8 mouse cellular contexts compared by ENCODE assay signal in the genomic region with DNA sequence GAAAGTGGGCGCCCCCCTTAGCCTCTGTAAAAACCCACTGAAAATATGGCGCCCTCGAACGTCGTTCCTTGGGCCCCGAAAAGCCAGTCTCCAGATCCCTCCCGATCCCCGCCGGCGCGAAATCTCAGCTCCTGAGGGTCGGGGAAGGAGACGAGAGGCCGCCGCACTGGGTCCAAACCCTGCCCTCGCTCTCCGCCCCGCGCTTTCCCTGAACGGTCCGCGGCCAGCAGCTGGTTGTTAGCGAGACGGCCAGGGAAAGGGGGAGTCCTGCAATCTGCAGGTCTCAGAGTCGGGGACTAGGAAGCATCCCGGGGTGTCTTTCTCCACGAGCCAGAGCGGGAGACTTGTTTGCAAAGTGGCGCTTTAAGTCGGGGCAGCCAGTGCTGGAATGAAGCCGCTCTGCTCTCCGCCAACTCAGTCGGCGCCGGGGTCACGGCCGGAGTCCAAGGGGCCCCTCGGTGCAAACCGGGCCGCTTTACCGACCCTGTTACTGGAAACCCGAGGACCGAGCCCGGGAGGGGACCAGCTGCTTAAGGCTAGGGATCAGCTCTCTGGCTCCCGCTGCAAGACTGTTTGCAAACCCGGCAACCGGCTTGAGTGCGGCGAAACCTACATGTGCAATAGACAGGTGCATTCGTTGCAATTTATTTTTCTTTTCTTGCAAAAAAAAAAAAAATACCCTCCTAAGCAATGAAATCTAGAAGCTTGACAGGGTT.
A peak's percentile ranks its signal among the peaks of the same experiment; 100 is the strongest.
DNase-seq lines count a peak whose midpoint lies in the region; ATAC-seq and TF ChIP-seq lines count a peak whose summit lies in the region.

No protein-coding gene starts in this region.

- peak overlapping the region; percentile 97 for H3K4me2 ChIP-seq in limb, embryonic 14.5 days (replicated peaks; ENCODE audit: low read depth, low read length, severe bottlenecking)
- H3K4me2 ChIP-seq in neural tube, embryonic 11.5 days (ENCODE audit: low read depth) = peak overlapping the region; percentile 100

- H3K9ac ChIP-seq in heart, adult 2 months (ENCODE audit: low read depth, low read length) = peak overlapping the region; percentile 49
- peak overlapping the region; percentile 86 for H3K9ac ChIP-seq in limb, embryonic 14.5 days (ENCODE audit: low read depth, low read length, severe bottlenecking)
- H3K9ac ChIP-seq in neural tube, embryonic 11.5 days (ENCODE audit: low read length) = peak overlapping the region; percentile 86

- no peak for TF ChIP-seq EP300 in heart, adult 2 months (IDR thresholded peaks at IDR 0.05; ENCODE audit: insufficient read depth, low read depth, low read length)

- no peak for ATAC-seq in megakaryocyte, adult 5-6 weeks (ENCODE audit: poor library complexity, severe bottlenecking)
- ATAC-seq in limb, embryonic 14.5 days (ENCODE audit: low FRiP score, low read depth) = peak; percentile 46
- no peak for ATAC-seq in neural tube, embryonic 11.5 days (ENCODE audit: insufficient read depth, low FRiP score, low TSS enrichment)

- no peak for TF ChIP-seq POLR2A in heart, adult 2 months (IDR thresholded peaks at IDR 0.05; ENCODE audit: insufficient read depth, low read depth, low read length)
- TF ChIP-seq POLR2A in kidney, adult 2 months (IDR thresholded peaks at IDR 0.05; ENCODE audit: low read depth, low read length) = no peak
- TF ChIP-seq POLR2A in limb, embryonic 14.5 days (IDR thresholded peaks at IDR 0.05; ENCODE audit: borderline replicate concordance, extremely low read depth, insufficient read depth, insufficient read length) = no peak

- H3K36me3 ChIP-seq in megakaryocyte, embryonic 14.5 days (replicated peaks; ENCODE audit: low read length) = no peaks in the 10 kb centered on the region
- H3K36me3 ChIP-seq in heart, adult 2 months (ENCODE audit: control insufficient read depth, insufficient read depth, low read length) = no peaks in the 10 kb centered on the region
- H3K36me3 ChIP-seq in kidney, adult 2 months (ENCODE audit: control insufficient read depth, insufficient read depth, low read length) = no peaks in the 10 kb centered on the region
- no peaks in the 10 kb centered on the region for H3K36me3 ChIP-seq in limb, embryonic 14.5 days (ENCODE audit: control insufficient read depth, insufficient read depth, low read length)
- H3K36me3 ChIP-seq in neural tube, embryonic 11.5 days (ENCODE audit: control insufficient read depth, insufficient read depth, low read length) = no peaks in the 10 kb centered on the region

- no peak for TF ChIP-seq CTCF in heart, adult 2 months (IDR thresholded peaks at IDR 0.05)
- TF ChIP-seq CTCF in kidney, adult 2 months (conservative IDR thresholded peaks at IDR 0.05; ENCODE audit: insufficient read depth, insufficient read length, low read depth, low read length) = no peak

- peak overlapping the region; percentile 93 for H3K4me3 ChIP-seq in megakaryocyte, embryonic 14.5 days (replicated peaks)
- H3K4me3 ChIP-seq in heart, adult 2 months = peak overlapping the region; percentile 80
- H3K4me3 ChIP-seq in kidney, adult 2 months (ENCODE audit: insufficient read depth, low read depth, low read length) = peak overlapping the region; percentile 88
- H3K4me3 ChIP-seq in limb, embryonic 14.5 days (replicated peaks; ENCODE audit: low read length) = peak overlapping the region; percentile 82
- peak overlapping the region; percentile 79 for H3K4me3 ChIP-seq in neural tube, embryonic 11.5 days (ENCODE audit: low read depth, low read length)

- no peaks in the 10 kb centered on the region for H3K79me2 ChIP-seq in heart, adult 2 months (replicated peaks; ENCODE audit: control insufficient read depth, insufficient read depth, low read length)

- peak overlapping the region; percentile 76 for H3K27ac ChIP-seq in heart, adult 2 months
- peak overlapping the region; percentile 73 for H3K27ac ChIP-seq in kidney, adult 2 months (ENCODE audit: insufficient read depth, low read depth, low read length)
- peak overlapping the region; percentile 77 for H3K27ac ChIP-seq in limb, embryonic 14.5 days (replicated peaks; ENCODE audit: low read depth, low read length)
- H3K27ac ChIP-seq in neural tube, embryonic 11.5 days (ENCODE audit: low read depth, low read length) = no peak overlapping the region; the same call in 1 of the 2 replicates

- H3K9me3 ChIP-seq in megakaryocyte, embryonic 14.5 days = no peaks in the 10 kb centered on the region
- H3K9me3 ChIP-seq in limb, embryonic 14.5 days (ENCODE audit: control insufficient read depth, low read length) = no peaks in the 10 kb centered on the region
- no peaks in the 10 kb centered on the region for H3K9me3 ChIP-seq in neural tube, embryonic 11.5 days (ENCODE audit: control insufficient read depth, low read length)

- WGBS in heart, adult 2 months = 1% methylated on average over 50 of the region's 50 CpGs
- under 1% methylated on average over 50 of the region's 50 CpGs for WGBS in kidney, adult 2 months
- 0% methylated on average over 50 of the region's 50 CpGs for WGBS in limb, embryonic 14.5 days
- under 1% methylated on average over 50 of the region's 50 CpGs for WGBS in neural tube, embryonic 11.5 days

- intact Hi-C loops in heart, adult 2 months (cut with DNase I) = loop anchor here (5.0 to 10.0 kb wide), 4 partner anchors 51 to 318 kb away; no protein-coding TSS in a partner anchor

- peak; percentile 68 for DNase-seq in embryo, embryonic 9.5 days (ENCODE audit: extremely low spot score)
- peak; percentile 57 to 66 for DNase-seq in heart, adult 2 months
- DNase-seq in kidney, adult 2 months = peak; percentile 59
- DNase-seq in limb, embryonic 14.5 days (ENCODE audit: low spot score) = peak; percentile 14
- peak; percentile 61 for DNase-seq in neural tube, embryonic 11.5 days (ENCODE audit: low spot score)
- DNase-seq in urinary bladder, postnatal 14 days (ENCODE audit: low spot score) = peak; percentile 31

- peaks cover 69% of the 10 kb centered on the region for H3K27me3 ChIP-seq in megakaryocyte, embryonic 14.5 days (replicated peaks)
- H3K27me3 ChIP-seq in heart, adult 2 months (ENCODE audit: control insufficient read depth, insufficient read depth, low read length) = no peaks in the 10 kb centered on the region
- no peaks in the 10 kb centered on the region for H3K27me3 ChIP-seq in kidney, adult 2 months (replicated peaks; ENCODE audit: control insufficient read depth, insufficient read depth, low read length)
- no peaks in the 10 kb centered on the region for H3K27me3 ChIP-seq in limb, embryonic 14.5 days (ENCODE audit: control insufficient read depth, insufficient read depth, low read length)
- H3K27me3 ChIP-seq in neural tube, embryonic 11.5 days (ENCODE audit: control insufficient read depth, insufficient read depth, low read length) = no peaks in the 10 kb centered on the region; the same call in 1 of the 2 replicates

- H3K4me1 ChIP-seq in megakaryocyte, embryonic 14.5 days = peaks cover 20% of the 10 kb centered on the region
- no peaks in the 10 kb centered on the region; the same call in 1 of the 2 replicates for H3K4me1 ChIP-seq in heart, adult 2 months (ENCODE audit: control insufficient read depth, insufficient read depth, low read length)
- peaks cover 9% of the 10 kb centered on the region; the same call in 1 of the 2 replicates for H3K4me1 ChIP-seq in kidney, adult 2 months (ENCODE audit: control insufficient read depth, insufficient read depth, low read length)
- peaks cover 21% of the 10 kb centered on the region for H3K4me1 ChIP-seq in limb, embryonic 14.5 days (ENCODE audit: control insufficient read depth, insufficient read depth, low read length)
- 0 out of 2 replicates have a peak, but pooled peaks cover 3% of the 10 kb centered on the region for H3K4me1 ChIP-seq in neural tube, embryonic 11.5 days (ENCODE audit: control insufficient read depth, insufficient read depth, low read length)

Comparison
In these comparisons a context has a peak if more than half of its experiments do, and no peak if none do; other contexts are left out.
1. DNase-seq: peak in every context shown above with its lines; median percentile 68 in embryo, embryonic 9.5 days; 62 in heart, adult 2 months; 61 in neural tube, embryonic 11.5 days; 59 in kidney, adult 2 months; 31 in urinary bladder, postnatal 14 days; 14 in limb, embryonic 14.5 days.